Mouse (Mus musculus): Measurements from ENCODE around the gene Apaf1.

Apaf1 gene

DNA sequence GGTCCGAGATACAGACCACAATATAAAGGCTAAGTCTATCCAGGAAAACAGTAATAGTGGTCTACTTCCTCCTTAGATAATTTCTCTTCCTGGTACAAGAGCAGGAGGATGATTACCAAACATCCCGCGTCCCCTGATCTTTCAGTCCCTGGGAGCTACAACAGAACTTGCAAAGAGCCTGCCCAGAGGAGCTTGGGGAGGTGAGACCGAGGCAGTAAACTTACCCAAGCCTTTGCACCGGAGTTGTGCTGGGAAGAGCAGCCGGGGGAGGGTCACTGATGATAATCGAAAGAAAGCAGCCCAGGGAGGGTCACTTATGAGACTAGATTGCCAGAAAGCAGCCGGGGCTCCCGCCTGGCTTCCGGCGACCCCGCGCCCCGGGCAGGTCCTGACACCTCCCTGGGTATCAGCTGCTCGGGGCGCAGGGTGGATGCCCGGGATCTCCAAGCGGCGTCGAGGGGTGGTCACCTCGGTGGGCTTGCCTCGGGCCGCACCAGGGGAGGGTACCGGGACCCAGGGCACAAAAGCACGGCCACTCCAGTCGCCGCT lies 537 bp downstream of the Apaf1 start:
- no peak for DNase-seq (ENCODE audit: low read depth)

DNA sequence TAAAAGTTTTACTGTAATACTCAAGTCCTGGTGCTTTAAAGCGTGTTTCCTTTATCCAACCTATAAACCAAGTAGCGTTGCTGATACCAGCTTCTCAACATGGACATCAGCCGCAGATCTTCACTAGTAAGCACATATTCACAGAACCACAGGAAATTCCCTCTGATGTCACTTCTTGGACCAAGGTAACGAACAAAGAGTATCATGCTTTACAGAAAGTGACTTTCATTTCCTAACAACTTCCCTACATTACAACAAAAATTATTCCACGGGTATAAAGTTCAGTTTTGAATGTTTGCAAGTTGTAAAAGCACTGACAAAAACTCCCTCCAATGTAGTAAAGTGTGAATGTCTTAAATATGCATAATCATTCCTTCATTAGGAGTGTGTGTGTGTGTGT lies 2.0 kb downstream of the Apaf1 start:
- DNase-seq (ENCODE audit: low read depth), result no peak

DNA sequence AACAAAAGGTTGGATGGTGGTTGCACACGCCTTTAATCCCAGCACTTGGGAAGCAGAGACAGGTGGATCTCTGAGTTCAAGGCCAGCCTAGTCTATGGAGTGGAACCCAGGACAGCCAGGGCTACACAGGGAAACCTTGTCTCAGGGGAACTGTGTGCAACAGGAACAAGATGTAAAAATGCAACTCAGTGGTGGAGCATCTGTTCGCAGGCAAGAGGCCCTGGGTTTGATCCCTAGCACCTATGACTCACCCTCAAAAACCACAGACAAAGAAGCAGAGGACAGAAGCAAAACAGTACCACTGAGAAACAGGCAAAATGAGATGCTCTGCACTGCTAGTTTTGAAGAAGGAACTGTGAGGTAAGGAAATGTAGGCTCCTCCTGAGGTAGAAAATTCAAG lies 5.9 kb downstream of the Apaf1 start:
- DNase-seq (ENCODE audit: low read depth), result no peak

DNA sequence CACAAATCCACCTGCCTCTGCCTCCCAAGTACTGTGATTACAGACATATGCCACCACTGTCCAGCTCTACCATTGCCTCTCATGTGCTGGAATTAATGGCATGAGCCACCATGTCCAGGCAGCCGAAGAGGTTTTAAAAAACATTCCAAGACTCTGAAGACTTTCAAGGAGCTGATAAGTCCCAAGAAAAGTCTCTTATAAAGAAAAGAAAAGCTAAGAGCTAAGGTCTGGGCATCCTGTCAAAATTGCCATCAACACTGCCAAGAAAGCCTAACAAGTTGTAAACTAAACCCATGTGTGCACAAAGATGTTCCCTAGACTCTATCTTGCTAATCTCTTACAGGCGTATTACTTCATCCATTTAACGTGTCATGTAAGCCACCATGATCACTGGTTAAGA lies 9.2 kb downstream of the Apaf1 start:
- no peak for DNase-seq (ENCODE audit: low read depth)

DNA sequence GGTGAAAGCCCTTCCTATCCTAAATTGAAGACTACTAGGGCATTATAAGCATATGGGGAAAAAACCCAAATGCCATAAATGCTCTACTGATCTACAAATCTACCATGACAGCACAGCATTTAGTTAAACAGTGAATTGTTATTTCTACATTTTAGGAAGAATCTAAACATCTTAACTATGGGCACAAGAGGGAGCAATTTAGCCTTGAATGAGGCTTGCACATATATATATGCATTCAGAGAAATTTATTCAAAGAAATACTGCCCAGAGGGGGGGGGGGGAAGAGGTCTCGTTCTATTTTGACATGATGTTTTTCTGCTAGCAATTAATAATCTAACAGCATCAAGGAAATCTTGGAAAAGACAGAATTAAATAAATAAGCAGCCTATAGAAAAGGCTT lies 10.8 kb downstream of the Apaf1 start:
- DNase-seq (ENCODE audit: low read depth), result peak; percentile 67

DNA sequence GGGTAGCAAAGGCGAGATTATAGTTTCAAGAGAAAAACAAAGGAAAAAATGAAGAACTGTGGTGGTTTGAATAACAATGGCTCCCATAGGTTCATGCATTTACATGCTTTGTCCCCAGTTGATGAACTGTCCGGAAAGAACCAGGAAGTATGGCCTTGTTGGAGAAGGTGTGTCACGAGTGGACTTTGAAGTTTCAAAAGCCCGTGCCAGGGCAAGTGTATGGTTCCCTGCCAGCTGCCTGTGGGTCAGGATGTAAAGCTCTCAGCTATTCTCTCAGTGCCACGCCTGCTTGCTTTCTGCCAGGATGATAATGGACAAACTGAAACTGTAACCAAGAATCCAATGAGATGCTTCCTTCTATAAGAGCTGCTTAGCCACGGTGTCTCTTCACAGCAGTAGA lies 20.2 kb downstream of the Apaf1 start:
- DNase-seq (ENCODE audit: low read depth), result no peak

DNA sequence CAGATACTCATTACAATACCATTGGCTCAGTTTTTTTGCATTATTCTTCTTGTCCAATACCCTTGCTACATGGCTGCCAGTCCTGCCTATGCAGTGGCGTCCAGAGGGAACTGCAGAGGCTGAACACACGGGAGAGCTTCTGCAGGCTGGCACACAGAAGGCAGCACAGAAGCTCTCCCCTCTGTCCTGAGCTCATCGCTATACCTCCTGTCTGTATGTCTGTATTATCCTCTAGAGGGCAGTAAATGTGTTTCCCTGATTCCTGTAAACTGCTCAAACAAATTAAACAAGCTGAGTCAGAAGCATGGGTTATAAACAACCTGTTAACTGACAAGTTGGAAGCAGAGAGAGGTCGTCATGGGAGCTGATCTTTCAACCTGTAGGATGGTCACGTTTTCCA lies 21.8 kb downstream of the Apaf1 start:
- peak; percentile 41 for DNase-seq (ENCODE audit: low read depth)

DNA sequence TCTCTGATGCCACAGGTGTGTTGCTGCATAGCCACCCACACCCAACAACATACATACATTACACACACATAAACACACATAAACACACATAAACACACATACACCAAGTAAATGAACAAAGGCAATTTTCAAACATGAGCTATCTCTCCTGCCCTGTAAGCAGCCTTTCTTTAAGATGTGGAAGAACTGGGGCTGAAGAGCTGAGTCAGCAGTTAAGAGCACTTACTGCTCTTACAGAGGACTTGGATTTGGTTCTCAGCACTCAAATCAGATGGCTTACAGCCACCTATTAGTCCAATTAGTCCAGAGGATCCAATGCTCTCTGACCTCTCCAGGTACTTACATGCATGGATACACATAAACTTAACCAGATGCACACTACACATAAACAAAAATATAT lies 29.8 kb downstream of the Apaf1 start:
- no peak for DNase-seq (ENCODE audit: low read depth)

DNA sequence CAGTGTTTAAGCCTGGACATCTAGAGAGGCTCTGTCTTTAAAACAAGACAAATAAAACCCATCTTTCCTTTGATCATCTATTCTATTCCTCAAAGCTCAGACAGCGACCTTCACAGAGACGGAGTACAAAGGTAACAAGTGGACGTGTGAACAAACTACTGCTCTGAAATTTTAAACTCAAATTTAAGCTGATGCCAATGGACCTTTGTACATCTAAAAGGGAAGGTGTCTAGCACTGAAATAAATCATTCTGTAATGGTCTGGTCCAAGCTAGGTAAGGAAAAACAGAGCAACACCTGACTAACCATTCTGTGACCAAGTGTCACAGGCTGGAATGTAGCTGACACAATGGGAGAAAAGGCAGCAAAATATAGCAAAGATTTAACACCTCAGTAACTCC lies 31.4 kb downstream of the Apaf1 start:
- no peak for DNase-seq (ENCODE audit: low read depth)

DNA sequence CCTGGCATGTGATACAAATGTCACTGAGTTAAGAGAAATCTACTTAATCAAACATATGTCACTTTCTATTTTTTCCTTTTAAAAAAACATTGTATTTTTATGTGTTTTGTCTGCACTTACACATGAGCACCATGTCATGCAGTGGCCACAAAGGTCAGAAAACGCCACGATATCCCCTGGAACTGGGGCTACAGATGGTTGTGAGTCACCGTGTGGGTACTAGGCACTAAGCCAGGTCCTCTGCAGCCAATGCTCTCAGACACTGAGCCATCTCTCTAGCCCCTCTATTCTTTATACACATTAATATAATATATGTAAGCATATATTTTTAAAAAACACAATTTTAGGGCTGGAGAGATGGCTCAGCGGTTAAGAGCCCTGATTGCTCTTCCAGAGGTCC lies 32.9 kb downstream of the Apaf1 start:
- no peak for DNase-seq (ENCODE audit: low read depth)

DNA sequence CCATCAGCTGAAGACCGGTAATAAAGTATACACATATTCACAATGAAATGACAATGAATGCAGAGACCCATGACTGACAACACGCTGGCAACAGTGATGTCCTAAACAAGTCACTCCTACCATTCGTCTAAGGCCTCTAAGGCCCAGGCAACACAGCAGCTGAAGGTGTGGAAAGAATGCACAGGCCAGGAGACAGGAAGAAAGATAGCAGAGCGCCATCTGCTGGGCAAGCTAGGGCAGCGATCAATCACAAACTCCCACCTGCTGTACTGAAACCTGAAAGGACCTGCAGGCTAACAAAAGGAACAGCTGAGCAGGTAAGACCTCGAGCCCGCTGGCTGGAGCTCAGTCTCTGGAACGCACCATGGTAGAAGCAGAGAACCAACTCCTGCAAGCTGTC lies 48.6 kb downstream of the Apaf1 start:
- peak; percentile 72 for DNase-seq (ENCODE audit: low read depth)

DNA sequence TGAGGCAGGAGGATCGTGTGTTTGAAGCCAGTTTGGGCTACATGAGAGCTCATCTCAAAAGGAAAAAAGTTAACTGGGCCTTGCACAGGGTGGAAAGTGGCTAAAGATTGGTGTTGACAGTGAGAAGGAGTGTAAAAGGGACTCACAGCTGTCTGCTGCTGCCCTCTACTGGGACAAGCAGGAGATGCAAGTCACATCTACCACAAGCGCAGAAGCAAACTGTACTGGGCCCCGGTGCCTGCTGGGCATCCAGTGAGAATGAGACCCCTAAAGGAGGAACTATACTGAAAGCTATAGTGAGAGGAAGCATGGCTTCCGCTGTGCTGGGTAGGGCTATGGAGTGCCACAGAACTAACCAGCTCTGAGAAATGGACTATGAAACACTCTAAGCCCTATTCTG lies 50.2 kb downstream of the Apaf1 start:
- DNase-seq (ENCODE audit: low read depth), result peak; percentile 74

DNA sequence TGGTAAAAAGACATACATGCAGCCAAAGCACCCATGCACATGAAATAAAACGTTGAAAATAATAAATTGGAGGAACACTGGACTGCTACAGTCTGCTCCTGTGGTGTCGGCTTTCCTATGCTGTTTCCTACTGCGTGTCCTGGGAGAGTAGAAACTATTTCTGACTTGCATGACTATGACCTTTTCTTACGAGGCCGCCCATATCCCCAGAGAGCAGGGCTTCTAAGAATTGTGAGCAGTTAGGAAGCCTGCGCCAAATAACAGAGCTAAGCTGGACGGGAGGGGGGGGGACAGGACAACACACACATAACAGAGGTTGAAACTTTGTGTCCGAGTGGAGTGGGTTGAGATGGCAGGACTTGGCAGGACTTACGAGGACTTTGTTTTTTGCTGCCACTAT lies 51.4 kb downstream of the Apaf1 start:
- no peak for DNase-seq (ENCODE audit: low read depth)

DNA sequence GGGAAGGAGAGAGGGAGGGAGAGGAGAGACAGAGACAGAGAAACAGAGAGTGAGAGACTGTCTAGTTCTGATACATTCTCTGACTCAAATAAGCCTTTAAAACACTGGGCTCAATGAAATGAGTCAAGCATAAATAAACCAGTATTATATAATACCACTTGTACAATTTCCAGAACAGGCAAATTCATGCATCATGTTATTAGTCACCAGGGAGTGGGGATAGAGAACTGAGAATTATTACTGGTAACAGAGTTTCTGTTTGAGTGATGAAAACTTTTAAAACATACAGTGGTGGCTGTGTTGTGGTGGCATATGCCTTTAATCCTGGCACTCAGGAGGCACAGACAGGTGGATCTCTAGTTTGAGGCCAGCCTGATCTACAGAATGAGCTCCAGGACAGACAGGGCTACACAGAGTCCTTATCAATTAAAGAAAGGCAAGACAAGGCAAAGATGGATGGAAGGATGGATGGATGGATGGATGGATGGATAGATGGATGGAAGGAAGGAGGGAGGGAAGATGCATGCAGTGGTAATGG lies 53.5 kb downstream of the Apaf1 start:
- DNase-seq (ENCODE audit: low read depth), result no peak

DNA sequence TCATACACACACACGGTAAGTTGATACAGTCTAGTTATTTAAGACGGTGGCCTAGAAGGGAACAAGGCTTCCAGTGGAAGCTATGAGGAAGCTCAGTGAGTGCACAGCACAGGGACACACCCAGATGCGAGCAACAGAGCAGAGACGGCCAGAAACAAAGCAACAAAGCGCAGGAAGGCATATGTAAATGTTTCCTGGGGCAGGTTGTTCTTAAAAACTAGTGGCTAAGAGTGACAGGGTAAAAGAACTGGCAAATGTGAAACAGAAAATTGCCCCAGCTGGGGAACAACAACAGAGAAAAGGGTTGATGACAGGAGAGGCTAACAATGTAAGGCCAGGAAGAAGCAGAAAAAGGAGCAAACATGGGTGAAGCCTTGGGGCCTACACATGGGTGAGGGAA lies 54.6 kb downstream of the Apaf1 start:
- DNase-seq (ENCODE audit: low read depth), result no peak

DNA sequence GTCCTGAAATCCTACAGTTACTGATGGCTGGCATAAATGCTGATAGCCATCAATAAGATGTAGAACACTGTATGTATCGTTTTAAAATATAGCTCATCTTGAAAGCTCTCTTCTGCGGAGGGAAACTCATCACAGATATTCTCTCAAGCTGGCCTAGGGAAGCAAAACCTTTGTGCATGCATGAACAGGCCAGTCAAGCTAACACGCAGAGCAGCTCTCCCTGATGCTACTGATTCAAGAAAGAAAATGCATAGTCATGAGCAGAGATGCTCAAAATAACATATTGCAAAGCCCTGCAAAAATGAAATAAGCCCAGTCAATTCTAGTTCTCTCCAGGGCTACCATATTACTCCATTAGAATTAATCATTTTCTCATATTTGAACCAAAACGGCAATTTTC lies 55.1 kb downstream of the Apaf1 start:
- no peak for DNase-seq (ENCODE audit: low read depth)

DNA sequence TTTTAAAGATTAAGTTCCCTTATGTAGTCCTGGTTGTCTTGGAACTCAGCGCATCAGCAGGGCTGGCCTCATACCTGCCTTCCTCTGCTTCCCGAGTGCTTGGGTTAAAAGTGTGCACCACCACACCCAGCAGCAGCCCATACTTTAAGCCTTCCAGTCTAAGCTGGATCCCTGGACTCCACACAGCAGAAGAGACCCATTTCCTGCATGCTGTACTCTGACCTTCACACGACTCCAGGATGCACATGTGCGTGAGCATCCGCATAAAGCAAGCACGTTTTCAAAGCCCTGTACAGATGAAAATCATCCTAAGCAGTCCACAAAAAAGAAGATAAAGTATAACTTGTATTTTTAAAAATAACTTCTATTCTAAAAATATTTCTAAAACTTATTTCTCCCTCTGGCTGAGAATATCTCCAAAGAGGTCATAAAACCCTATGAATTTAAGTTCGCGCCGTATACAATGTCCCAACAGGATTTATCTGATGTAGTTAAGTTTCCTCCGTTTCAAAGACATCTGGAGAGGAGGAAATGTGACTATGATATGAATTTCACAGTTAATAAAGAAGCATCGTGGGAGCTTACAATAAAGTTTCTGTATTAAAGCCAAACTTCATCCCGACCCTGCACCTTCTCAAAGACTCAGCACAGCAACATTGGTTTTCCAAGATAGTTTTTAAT lies 76.6 kb downstream of the Apaf1 start:
- DNase-seq (ENCODE audit: low read depth), result no peak

DNA sequence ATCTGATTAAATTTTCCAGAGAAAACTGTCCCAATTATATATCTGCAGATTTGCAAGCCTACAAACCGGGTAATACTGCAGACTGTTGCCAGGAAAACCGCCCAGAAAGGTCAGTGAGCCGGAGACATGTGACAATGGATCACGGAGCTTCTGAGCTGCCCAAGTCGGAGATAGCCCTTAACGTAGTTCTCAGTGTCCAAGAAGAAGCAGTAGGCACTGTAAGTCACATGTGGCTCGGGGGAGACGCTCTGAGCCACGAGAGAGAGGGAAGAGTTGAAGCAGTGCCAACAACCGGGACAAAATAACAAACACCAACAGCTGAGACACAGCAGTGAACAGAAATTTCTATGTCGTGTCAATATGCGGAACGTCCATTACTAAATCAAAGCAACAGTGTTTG lies 81.1 kb downstream of the Apaf1 start:
- no peak for DNase-seq (ENCODE audit: low read depth)

DNA sequence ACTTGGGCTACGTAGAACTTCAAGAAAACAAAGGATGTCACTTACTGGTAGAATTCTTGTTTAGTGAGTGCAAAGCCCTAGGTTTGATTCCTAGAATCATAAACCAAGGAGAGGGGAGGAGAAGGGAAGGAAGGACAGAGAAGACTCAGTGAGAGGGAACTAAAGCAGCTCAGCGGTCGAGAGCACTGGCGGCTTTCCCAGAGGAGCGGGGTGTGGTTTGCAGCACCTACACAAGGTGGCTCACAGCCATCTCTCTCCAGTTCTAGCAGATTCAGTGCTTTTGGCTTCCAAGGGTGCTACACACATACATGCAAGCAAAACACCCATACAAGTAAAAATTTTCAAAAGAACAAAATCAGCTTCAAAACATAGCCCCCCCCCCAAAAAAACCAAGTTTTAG lies 82.7 kb downstream of the Apaf1 start:
- DNase-seq (ENCODE audit: low read depth), result no peak

DNA sequence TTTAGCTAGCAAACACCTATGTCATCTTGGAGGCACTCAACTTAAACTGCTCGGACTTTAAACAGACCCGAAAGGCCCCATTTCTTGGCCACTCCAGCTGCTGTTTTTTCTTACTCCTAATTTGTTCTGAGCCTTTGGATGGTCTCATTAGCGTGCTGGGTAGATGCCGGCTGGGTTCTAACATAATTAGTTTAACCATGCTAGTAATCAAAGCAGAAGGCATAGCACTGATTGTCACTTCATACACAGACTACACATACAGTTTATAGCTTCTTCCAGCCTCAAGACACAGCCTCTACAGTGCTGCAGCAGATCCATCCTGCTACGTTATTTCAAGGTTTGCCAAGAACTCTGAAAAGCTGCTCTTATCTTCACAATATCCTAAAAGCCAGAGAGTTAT lies 88.7 kb downstream of the Apaf1 start:
- no peak for DNase-seq (ENCODE audit: low read depth)

DNA sequence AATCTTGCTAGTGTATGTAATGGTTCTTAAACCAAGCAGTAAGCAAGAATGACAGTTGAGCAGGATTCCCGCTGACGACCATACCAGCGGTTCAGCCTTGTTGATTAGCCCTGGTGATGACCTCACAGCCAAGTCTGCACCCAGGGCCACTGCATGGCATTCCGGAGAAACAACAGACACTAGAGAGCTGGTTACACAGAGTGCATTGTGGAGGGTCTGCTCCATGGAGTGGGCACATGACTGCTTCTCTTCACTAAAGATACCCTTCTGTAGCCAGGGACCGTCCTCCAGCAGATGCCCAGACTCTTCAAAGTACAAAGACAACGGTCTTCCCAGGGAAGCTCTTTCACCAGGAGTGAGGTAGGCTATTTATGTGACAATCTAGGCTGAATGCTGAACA lies 90.3 kb downstream of the Apaf1 start:
- DNase-seq (ENCODE audit: low read depth), result no peak

DNA sequence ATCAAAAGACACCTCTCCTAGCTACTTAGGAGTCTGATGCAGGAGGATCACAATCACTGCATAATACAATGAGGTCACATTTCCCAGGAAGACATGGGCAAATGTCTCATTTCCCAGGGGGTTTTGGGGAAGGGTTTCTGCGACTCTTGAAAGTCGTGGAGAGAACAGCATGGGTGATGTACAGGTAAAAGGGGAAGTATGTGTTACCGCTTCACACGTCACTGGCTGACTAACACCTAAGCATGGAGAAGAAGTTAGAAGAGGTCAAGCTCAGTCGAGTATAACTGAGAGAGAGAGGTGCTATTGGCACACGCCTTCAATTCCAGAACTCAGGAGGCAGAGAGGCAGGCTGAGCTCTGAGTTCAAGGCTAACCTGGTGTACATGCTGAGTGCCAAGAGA lies 92.2 kb downstream of the Apaf1 start:
- no peak for DNase-seq (ENCODE audit: low read depth)

DNA sequence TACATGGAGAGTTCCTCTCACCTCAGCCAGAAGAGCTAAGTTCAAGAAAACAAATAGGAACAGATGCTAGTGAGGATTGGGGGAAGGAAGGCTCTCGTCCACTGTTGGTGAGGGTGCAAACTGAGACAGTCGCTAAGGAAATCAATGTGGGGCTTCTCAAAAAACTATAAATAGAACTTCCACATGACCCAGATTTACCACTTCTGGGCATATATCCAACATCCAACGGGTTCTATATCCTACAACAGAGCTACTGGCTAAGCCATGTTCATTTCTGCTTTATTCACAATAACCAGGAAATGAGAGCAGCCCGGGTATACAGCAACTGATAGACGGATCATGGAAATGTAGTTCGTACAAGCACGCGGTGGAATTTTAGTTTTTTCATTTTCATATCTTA lies 99.5 kb downstream of the Apaf1 start:
- no peak for DNase-seq (ENCODE audit: low read depth)

DNA sequence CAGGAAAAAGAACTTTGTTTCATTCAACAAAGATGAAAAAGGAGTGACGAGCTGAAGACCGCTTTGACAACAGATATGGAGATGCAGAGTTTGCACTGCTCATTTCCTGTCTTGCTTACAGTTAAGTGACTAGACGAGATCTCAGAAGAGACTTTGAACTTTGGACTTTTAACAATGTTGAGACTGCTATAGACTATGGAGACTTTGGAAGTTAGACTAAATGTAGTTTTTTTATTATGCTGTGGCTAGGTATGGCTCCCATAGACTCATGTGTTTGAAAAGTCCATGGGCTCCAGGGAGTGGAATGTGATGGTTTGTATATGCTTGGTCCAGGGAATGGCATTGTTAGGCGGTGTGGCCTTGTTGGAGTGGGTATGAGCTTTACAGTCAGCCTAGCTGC lies 100.8 kb downstream of the Apaf1 start:
- DNase-seq (ENCODE audit: low read depth), result no peak

All from naive thymus-derived CD4-positive, alpha-beta T cell, adult 2 months (primary cell).